Comparison of ENCODE assay signal across 8 mouse cellular contexts in genomic region chr5:33543372-33543771, GRCm38 (mm10).
DNase-seq lines count a peak whose midpoint lies in the region; ATAC-seq and TF ChIP-seq lines count a peak whose summit lies in the region.

No protein-coding gene starts in this region.

- H3K36me3 ChIP-seq in kidney, embryonic 14.5 days (ENCODE audit: control insufficient read depth, insufficient read depth, low read length), result no peaks in the 10 kb centered on the region
- no peaks in the 10 kb centered on the region for H3K36me3 ChIP-seq in liver, embryonic 14.5 days (replicated peaks; ENCODE audit: control insufficient read depth, insufficient read depth, low read depth)
- H3K36me3 ChIP-seq in neural tube, embryonic 13.5 days, result no peaks in the 10 kb centered on the region

- TF ChIP-seq EP300 in liver, embryonic 14.5 days (IDR thresholded peaks at IDR 0.05; ENCODE audit: low read depth), result no peak

- DNase-seq in urinary bladder, postnatal 36 days (ENCODE audit: low spot score in 2 of 2), result peak; percentile 7 to 10
- no peak for DNase-seq in urinary bladder, postnatal 4 days (ENCODE audit: low spot score in 2 of 2)
- DNase-seq in cerebellum, adult 2 months, result peak; percentile 23 to 51
- peak in 2 of 3 experiments; percentile 9 to 20 for DNase-seq in liver, embryonic 14.5 days (ENCODE audit: low read depth in 3 of 3, low spot score in 3 of 3)
- peak; percentile 28 for DNase-seq in testis, postnatal 14 days (ENCODE audit: low spot score)

- TF ChIP-seq CTCF in cerebellum, adult 2 months (IDR thresholded peaks at IDR 0.05; ENCODE audit: borderline replicate concordance, insufficient read depth, low read depth, low read length), result peak; percentile 79
- peak; percentile 96 for TF ChIP-seq CTCF in liver, embryonic 14.5 days (IDR thresholded peaks at IDR 0.05; ENCODE audit: low read depth)

- H3K27me3 ChIP-seq in cerebellum, adult 2 months (ENCODE audit: control insufficient read depth, insufficient read depth, low read length), result no peaks in the 10 kb centered on the region; the same call in 1 of the 2 replicates
- peaks cover 39% of the 10 kb centered on the region for H3K27me3 ChIP-seq in kidney, embryonic 14.5 days (ENCODE audit: control insufficient read depth, insufficient read depth, low read length)
- H3K27me3 ChIP-seq in liver, embryonic 14.5 days (ENCODE audit: control insufficient read depth, insufficient read depth, low read length), result peaks cover 3% of the 10 kb centered on the region
- H3K27me3 ChIP-seq in neural tube, embryonic 13.5 days, result peaks cover 88% of the 10 kb centered on the region

- no peak overlapping the region for H3K4me2 ChIP-seq in kidney, embryonic 14.5 days (replicated peaks; ENCODE audit: low read depth, low read length)
- no peak overlapping the region for H3K4me2 ChIP-seq in liver, embryonic 14.5 days (ENCODE audit: low read depth)
- H3K4me2 ChIP-seq in neural tube, embryonic 13.5 days, result no peak overlapping the region

- H3K9ac ChIP-seq in kidney, embryonic 14.5 days (ENCODE audit: low read depth, low read length), result no peak overlapping the region
- no peak overlapping the region for H3K9ac ChIP-seq in liver, embryonic 14.5 days (replicated peaks)
- H3K9ac ChIP-seq in neural tube, embryonic 13.5 days, result no peak overlapping the region

- WGBS in cerebellum, adult 2 months, result 24% methylated on average over 5 of the region's 5 CpGs
- 18% methylated on average over 5 of the region's 5 CpGs for WGBS in kidney, embryonic 14.5 days
- WGBS in liver, embryonic 14.5 days (ENCODE audit: insufficient replicate concordance), result 15% methylated on average over 5 of the region's 5 CpGs
- 15% methylated on average over 5 of the region's 5 CpGs for WGBS in neural tube, embryonic 13.5 days

- H3K9me3 ChIP-seq in kidney, embryonic 14.5 days (ENCODE audit: control insufficient read depth, low read length), result no peaks in the 10 kb centered on the region
- H3K9me3 ChIP-seq in liver, embryonic 14.5 days (ENCODE audit: control insufficient read depth, low read length), result no peaks in the 10 kb centered on the region
- no peaks in the 10 kb centered on the region for H3K9me3 ChIP-seq in neural tube, embryonic 13.5 days

- H3K4me3 ChIP-seq in cerebellum, adult 2 months (replicated peaks; ENCODE audit: insufficient read depth, low read depth, low read length), result no peak overlapping the region
- H3K4me3 ChIP-seq in kidney, embryonic 14.5 days (ENCODE audit: low read length), result no peak overlapping the region
- H3K4me3 ChIP-seq in liver, embryonic 14.5 days (ENCODE audit: insufficient read depth in 1 of 2, low read depth in 2 of 2, low read length in 2 of 2), result no peak overlapping the region
- H3K4me3 ChIP-seq in neural tube, embryonic 13.5 days, result no peak overlapping the region

- TF ChIP-seq POLR2A in cerebellum, adult 2 months (IDR thresholded peaks at IDR 0.05; ENCODE audit: borderline replicate concordance, insufficient read depth, low read length), result no peak

- H3K27ac ChIP-seq in cerebellum, adult 2 months (ENCODE audit: insufficient read depth, low read length), result no peak overlapping the region
- H3K27ac ChIP-seq in kidney, embryonic 14.5 days (ENCODE audit: low read depth, low read length), result no peak overlapping the region
- H3K27ac ChIP-seq in liver, embryonic 14.5 days, result no peak overlapping the region
- H3K27ac ChIP-seq in neural tube, embryonic 13.5 days (replicated peaks), result no peak overlapping the region

- no peaks in the 10 kb centered on the region for H3K4me1 ChIP-seq in cerebellum, adult 2 months (ENCODE audit: control insufficient read depth, insufficient read depth, low read length)
- no peaks in the 10 kb centered on the region for H3K4me1 ChIP-seq in kidney, embryonic 14.5 days (ENCODE audit: control insufficient read depth, insufficient read depth, low read length)
- H3K4me1 ChIP-seq in liver, embryonic 14.5 days (replicated peaks; ENCODE audit: control insufficient read depth in 2 of 2, insufficient read depth in 2 of 2, low read length in 1 of 2), result no peaks in the 10 kb centered on the region
- H3K4me1 ChIP-seq in neural tube, embryonic 13.5 days (replicated peaks), result peaks cover 43% of the 10 kb centered on the region

- ATAC-seq in frontal cortex, adult (ENCODE audit: low TSS enrichment), result peak; percentile 77; the same call in 1 of the 2 replicates
- ATAC-seq in kidney, embryonic 14.5 days (ENCODE audit: low FRiP score, low TSS enrichment), result peak; percentile 58
- ATAC-seq in liver, embryonic 14.5 days (ENCODE audit: insufficient read depth), result no peak
- peak; percentile 36; the same call in 1 of the 2 replicates for ATAC-seq in neural tube, embryonic 13.5 days (ENCODE audit: low read depth)

Comparison
In these comparisons a context has a peak if more than half of its experiments do, and no peak if none do; other contexts are left out.
1. DNase-seq: peak in urinary bladder, postnatal 36 days (2 of 2), cerebellum, adult 2 months (2 of 2), liver, embryonic 14.5 days (2 of 3) and testis, postnatal 14 days (single experiment); none in urinary bladder, postnatal 4 days (0 of 2).